In genomic region chr6:87301991-87302390, GRCm38 (mm10) we compare ENCODE assay signal across 28 mouse cellular contexts. TPM values are rescaled to one million over a fixed set of nuclear protein-coding genes. Genes with fewer than 3 reads are reported as not detected.
DNase-seq lines count a peak whose midpoint lies in the region; ATAC-seq lines count a peak whose summit lies in the region.
"Had no signal": no experiment of that assay in that cellular context is flagged by ENCODE, and none has a peak within 500 bp of the region (broad histone marks: within the 10 kb centered on the region; RNA-seq: fewer than 3 reads in every experiment).

No protein-coding gene starts in this region.

- no peak overlapping the region for H3K4me2 ChIP-seq in hindbrain, embryonic 14.5 days (replicated peaks)
- H3K4me2 ChIP-seq in limb, embryonic 11.5 days (ENCODE audit: low read depth, severe bottlenecking), result no peak overlapping the region
- H3K4me2 ChIP-seq: forebrain, embryonic 15.5 days; heart, embryonic 13.5 days; hindbrain, embryonic 12.5 days; lung, embryonic 14.5 days; midbrain, embryonic 12.5 days had no signal

- no peak for ATAC-seq in hindbrain, embryonic 14.5 days (ENCODE audit: low FRiP score)
- ATAC-seq in limb, embryonic 11.5 days (ENCODE audit: insufficient number of reproducible peaks, low FRiP score, low TSS enrichment, low read depth), result no peak
- ATAC-seq: forebrain, embryonic 15.5 days; intestine, postnatal 0 days had no signal

- H3K36me3 ChIP-seq in hindbrain, embryonic 10.5 days, result peaks cover 3% of the 10 kb centered on the region
- no peaks in the 10 kb centered on the region for H3K36me3 ChIP-seq in hindbrain, embryonic 14.5 days (replicated peaks; ENCODE audit: control insufficient read depth, insufficient read depth)
- H3K36me3 ChIP-seq in embryonic facial prominence, embryonic 10.5 days (replicated peaks), result peaks cover 27% of the 10 kb centered on the region
- H3K36me3 ChIP-seq in limb, embryonic 11.5 days (ENCODE audit: control insufficient read depth, insufficient read depth, low read length), result no peaks in the 10 kb centered on the region
- H3K36me3 ChIP-seq: forebrain, embryonic 15.5 days; midbrain, embryonic 12.5 days had no signal

- H3K9me3 ChIP-seq in hindbrain, embryonic 10.5 days, result no peaks in the 10 kb centered on the region
- H3K9me3 ChIP-seq in hindbrain, embryonic 14.5 days (ENCODE audit: control insufficient read depth, low read length), result no peaks in the 10 kb centered on the region
- no peaks in the 10 kb centered on the region for H3K9me3 ChIP-seq in embryonic facial prominence, embryonic 10.5 days
- no peaks in the 10 kb centered on the region for H3K9me3 ChIP-seq in limb, embryonic 11.5 days (ENCODE audit: control insufficient read depth, low read length)
- H3K9me3 ChIP-seq: forebrain, embryonic 15.5 days; heart, embryonic 13.5 days; hindbrain, embryonic 12.5 days; midbrain, embryonic 12.5 days had no signal

- H3K4me3 ChIP-seq in hindbrain, embryonic 10.5 days, result no peak overlapping the region
- H3K4me3 ChIP-seq in hindbrain, embryonic 14.5 days (replicated peaks; ENCODE audit: low read length), result no peak overlapping the region
- no peak overlapping the region for H3K4me3 ChIP-seq in embryonic facial prominence, embryonic 10.5 days
- H3K4me3 ChIP-seq in limb, embryonic 11.5 days (ENCODE audit: low read depth, low read length), result no peak overlapping the region
- H3K4me3 ChIP-seq: forebrain, embryonic 15.5 days; heart, embryonic 13.5 days; hindbrain, embryonic 12.5 days; midbrain, embryonic 12.5 days had no signal

- 0 out of 2 replicates have a peak overlapping the region, but pooled peaks have one; percentile 23 for H3K27ac ChIP-seq in hindbrain, embryonic 10.5 days
- no peak overlapping the region for H3K27ac ChIP-seq in hindbrain, embryonic 14.5 days
- H3K27ac ChIP-seq in embryonic facial prominence, embryonic 10.5 days (replicated peaks), result no peak overlapping the region
- no peak overlapping the region for H3K27ac ChIP-seq in limb, embryonic 11.5 days (replicated peaks; ENCODE audit: low read depth, low read length)
- H3K27ac ChIP-seq: forebrain, embryonic 15.5 days; heart, embryonic 13.5 days; hindbrain, embryonic 12.5 days; liver, embryonic 14.5 days; midbrain, embryonic 12.5 days had no signal

- H3K27me3 ChIP-seq in hindbrain, embryonic 10.5 days (ENCODE audit: insufficient read depth, poor library complexity, severe bottlenecking), result peaks cover 12% of the 10 kb centered on the region; the same call in 1 of the 2 replicates
- H3K27me3 ChIP-seq in hindbrain, embryonic 14.5 days (ENCODE audit: control insufficient read depth, insufficient read depth, low read length), result no peaks in the 10 kb centered on the region
- H3K27me3 ChIP-seq in embryonic facial prominence, embryonic 10.5 days (replicated peaks; ENCODE audit: low read depth, poor library complexity, severe bottlenecking), result no peaks in the 10 kb centered on the region
- H3K27me3 ChIP-seq in limb, embryonic 11.5 days (ENCODE audit: control insufficient read depth, insufficient read depth, low read length), result no peaks in the 10 kb centered on the region
- H3K27me3 ChIP-seq: forebrain, embryonic 15.5 days; heart, embryonic 13.5 days; hindbrain, embryonic 12.5 days; midbrain, embryonic 12.5 days had no signal

- H3K4me1 ChIP-seq in hindbrain, embryonic 10.5 days (replicated peaks), result peaks cover 18% of the 10 kb centered on the region
- H3K4me1 ChIP-seq in hindbrain, embryonic 14.5 days (replicated peaks; ENCODE audit: control insufficient read depth, insufficient read depth, low read length), result 0 out of 2 replicates have a peak, but pooled peaks cover 3% of the 10 kb centered on the region
- peaks cover 26% of the 10 kb centered on the region for H3K4me1 ChIP-seq in embryonic facial prominence, embryonic 10.5 days
- peaks cover 3% of the 10 kb centered on the region; the same call in 1 of the 2 replicates for H3K4me1 ChIP-seq in limb, embryonic 11.5 days (ENCODE audit: control insufficient read depth, insufficient read depth, low read length)
- H3K4me1 ChIP-seq: forebrain, embryonic 15.5 days; heart, embryonic 13.5 days had no signal

- 47% methylated on average over 4 of the region's 4 CpGs for whole genome bisulfite sequencing in hindbrain, embryonic 10.5 days
- WGBS in hindbrain, embryonic 14.5 days, result 41% methylated on average over 4 of the region's 4 CpGs
- WGBS in embryonic facial prominence, embryonic 10.5 days, result 52% methylated on average over 4 of the region's 4 CpGs
- WGBS in limb, embryonic 11.5 days, result 60% methylated on average over 4 of the region's 4 CpGs

- no peak for DNase-seq in hindbrain, embryonic 10.5 days (ENCODE audit: low spot score)
- DNase-seq in hindbrain, embryonic 14.5 days (ENCODE audit: low spot score), result no peak
- peak; percentile 53 for DNase-seq in Muller cell, postnatal 12 days (ENCODE audit: inconsistent ontology term)
- DNase-seq in embryonic facial prominence, embryonic 10.5 days (ENCODE audit: low spot score), result peak; percentile 16
- peak; percentile 29 for DNase-seq in limb, embryonic 11.5 days (ENCODE audit: low spot score)
- no peak for DNase-seq in cerebellum, adult 11-12 months
- no peak for DNase-seq in yolk sac, embryonic 10.5 days (ENCODE audit: low spot score)
- no peak for DNase-seq in right cerebral cortex, postnatal 14 days
- DNase-seq: adrenal gland, postnatal 10 days; B cell, adult 2 months; cerebellum, adult 18-20 months; cerebellum, postnatal 10 days; heart, postnatal 10 days; kidney, adult 9 months; kidney, postnatal 10 days; layer of hippocampus, postnatal 36 days; left cerebral cortex, postnatal 4 days; liver; lung, embryonic 14.5 days; lung, postnatal 14 days; thymus, postnatal 4 days had no signal

- H3K9ac ChIP-seq in hindbrain, embryonic 14.5 days, result no peak overlapping the region
- no peak overlapping the region for H3K9ac ChIP-seq in limb, embryonic 11.5 days (ENCODE audit: low read length)
- H3K9ac ChIP-seq: forebrain, embryonic 15.5 days; heart, embryonic 13.5 days; hindbrain, embryonic 12.5 days; liver, embryonic 14.5 days; lung, embryonic 14.5 days; midbrain, embryonic 12.5 days had no signal

RNA-seq across cellular contexts. Expression of gene Antxr1, which starts 33.6 kb away (rescaled TPM):
- 2.8 and 4.0 TPM in 2 replicates for polyA plus RNA-seq in hindbrain, embryonic 10.5 days (2016; fragmentation: Nextera tagmentation; extraction: Ambion mirVana)
- 4.7 and 5.5 TPM in 2 replicates for polyA plus RNA-seq in hindbrain, embryonic 14.5 days (2014; fragmentation: Nextera tagmentation; extraction: Ambion mirVana)
- 4.8 and 6.2 TPM in 2 replicates for polyA plus RNA-seq in embryonic facial prominence, embryonic 10.5 days (2016; fragmentation: Nextera tagmentation; extraction: Ambion mirVana)
- polyA plus RNA-seq in limb, embryonic 11.5 days (2014; fragmentation: Nextera tagmentation; extraction: Ambion mirVana), result 13.2 and 16.0 TPM in 2 replicates

RNA-seq across cellular contexts. Expression of gene Gkn1, which starts 48.8 kb away (rescaled TPM):
- polyA plus RNA-seq in hindbrain, embryonic 10.5 days (2016; fragmentation: Nextera tagmentation; extraction: Ambion mirVana), result not detected in 2 replicates
- not detected in 2 replicates for polyA plus RNA-seq in hindbrain, embryonic 14.5 days (2014; fragmentation: Nextera tagmentation; extraction: Ambion mirVana)
- not detected in 2 replicates for polyA plus RNA-seq in embryonic facial prominence, embryonic 10.5 days (2016; fragmentation: Nextera tagmentation; extraction: Ambion mirVana)
- not detected in 2 replicates for polyA plus RNA-seq in limb, embryonic 11.5 days (2014; fragmentation: Nextera tagmentation; extraction: Ambion mirVana)
- polyA plus RNA-seq: forebrain, embryonic 15.5 days; heart, embryonic 13.5 days; hindbrain, embryonic 12.5 days; liver, embryonic 14.5 days; lung, embryonic 14.5 days; midbrain, embryonic 12.5 days; neural tube, embryonic 14.5 days had no signal

Comparison
In these comparisons a context has a peak if more than half of its experiments do, and no peak if none do; other contexts are left out.
1. DNase-seq: peak in Muller cell, postnatal 12 days (single experiment), embryonic facial prominence, embryonic 10.5 days (single experiment) and limb, embryonic 11.5 days (single experiment); none in hindbrain, embryonic 10.5 days (single experiment), hindbrain, embryonic 14.5 days (single experiment), cerebellum, adult 11-12 months (single experiment), yolk sac, embryonic 10.5 days (single experiment) and right cerebral cortex, postnatal 14 days (single experiment).